Mouse (Mus musculus): ENCODE results near the gene Slc28a3. TPM values are rescaled to one million over a fixed set of nuclear protein-coding genes. Genes with fewer than 3 reads are reported as not detected.
A peak's percentile ranks its signal among the peaks of the same experiment; 100 is the strongest.

Slc28a3 gene
- polyA plus RNA-seq, 1 experiment from 2014 or later, result 0.05 TPM

DNA sequence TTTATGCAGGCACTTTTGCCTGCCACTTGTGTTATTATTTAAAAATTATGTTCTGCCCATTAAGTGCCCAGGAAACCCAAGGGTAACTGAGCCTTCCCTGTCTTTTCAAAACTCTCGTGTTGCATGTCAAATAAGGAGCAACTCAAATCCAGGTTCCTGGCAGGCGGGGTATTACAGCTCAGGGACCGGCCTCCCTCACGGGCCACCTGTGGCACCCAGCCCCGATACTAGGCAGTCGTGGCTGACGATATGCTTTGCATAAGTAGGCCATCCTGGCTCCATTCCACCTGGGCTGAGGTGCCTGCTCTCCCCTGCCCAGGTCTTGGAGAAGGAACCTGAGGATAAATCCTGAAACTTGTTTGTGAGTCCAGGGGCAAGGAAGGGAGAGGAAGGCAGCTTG, 618 bp downstream of the Slc28a3 start:
- 26% methylated on average over 7 of the region's 7 CpGs for WGBS
- Histone ChIP-seq H3K9me3 (no peaks in the 10 kb centered on the region), H3K4me1 (replicated peaks) (0 out of 2 replicates have a peak, but pooled peaks cover 7% of the 10 kb centered on the region), H3K4me3 (no peak overlapping the region), H3K4me2 (no peak overlapping the region), H3K36me3 (no peaks in the 10 kb centered on the region), H3K27me3 (peaks cover 19% of the 10 kb centered on the region), H3K27ac (no peak overlapping the region), H3K9ac (no peak overlapping the region)
- ATAC-seq (ENCODE audit: low FRiP score), result no peak

GRCm38 (mm10) chr13:58601201-58601855, 9.3 kb downstream of the Slc28a3 start:
- H3K4me3 ChIP-seq, result no peak overlapping the region
- 63% methylated on average over 10 of the region's 10 CpGs for WGBS
- no peak overlapping the region for H3K4me2 ChIP-seq
- no peak for ATAC-seq (ENCODE audit: low FRiP score)
- H3K36me3 ChIP-seq, result no peaks in the 10 kb centered on the region
- H3K9me3 ChIP-seq, result no peaks in the 10 kb centered on the region
- H3K4me1 ChIP-seq (replicated peaks), result no peaks in the 10 kb centered on the region; the same call in 1 of the 2 replicates
- no peak overlapping the region for H3K27ac ChIP-seq
- H3K9ac ChIP-seq, result no peak overlapping the region
- no peaks in the 10 kb centered on the region for H3K27me3 ChIP-seq

DNA sequence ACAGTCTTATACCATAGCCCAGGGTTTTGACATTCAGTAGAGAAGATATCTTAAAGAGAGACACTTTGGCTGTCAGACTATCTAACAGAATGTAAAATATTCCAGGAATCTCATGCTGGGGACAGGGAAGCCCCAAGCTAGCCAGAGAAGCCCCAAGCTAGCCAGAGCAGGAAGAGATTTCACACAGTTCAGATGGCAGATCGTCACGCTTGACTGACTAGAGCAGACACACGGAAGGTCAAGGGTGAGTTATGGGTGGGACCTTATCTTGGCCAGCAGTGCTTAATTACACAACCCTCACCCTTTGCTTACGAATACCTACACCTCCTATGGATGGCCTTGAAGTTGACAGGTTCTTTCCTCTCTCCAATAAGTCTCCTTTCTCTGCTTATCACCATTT, 12.1 kb downstream of the Slc28a3 start:
- H3K9me3 ChIP-seq, result no peaks in the 10 kb centered on the region
- no peak overlapping the region for H3K4me3 ChIP-seq
- no peaks in the 10 kb centered on the region; the same call in 1 of the 2 replicates for H3K4me1 ChIP-seq (replicated peaks)
- no peak overlapping the region for H3K27ac ChIP-seq
- H3K27me3 ChIP-seq, result no peaks in the 10 kb centered on the region
- H3K36me3 ChIP-seq, result no peaks in the 10 kb centered on the region
- WGBS, result 68% methylated on average over 4 of the region's 4 CpGs
- H3K4me2 ChIP-seq, result no peak overlapping the region
- no peak overlapping the region for H3K9ac ChIP-seq
- ATAC-seq (ENCODE audit: low FRiP score), result no peak

- H3K4me2 ChIP-seq, result no peak overlapping the region
- 0 out of 2 replicates have a peak, but pooled peaks cover 5% of the 10 kb centered on the region for H3K4me1 ChIP-seq (replicated peaks)
- ATAC-seq (ENCODE audit: low FRiP score), result no peak
- H3K9me3 ChIP-seq, result no peaks in the 10 kb centered on the region
- 34% methylated on average over 7 of the region's 7 CpGs for WGBS
- H3K36me3 ChIP-seq, result no peaks in the 10 kb centered on the region
- peaks cover 4% of the 10 kb centered on the region; the same call in 1 of the 2 replicates for H3K27me3 ChIP-seq
- no peak overlapping the region for H3K27ac ChIP-seq
- no peak overlapping the region for H3K4me3 ChIP-seq
- H3K9ac ChIP-seq, result no peak overlapping the region
Measured at GRCm38 (mm10) chr13:58593129-58593528, 17.5 kb downstream of the Slc28a3 start.

GRCm38 (mm10) chr13:58591912-58592311, 18.8 kb downstream of the Slc28a3 start:
- peaks cover 4% of the 10 kb centered on the region; the same call in 1 of the 2 replicates for H3K27me3 ChIP-seq
- no peak overlapping the region for H3K9ac ChIP-seq
- no peak overlapping the region for H3K4me2 ChIP-seq
- 87% methylated on average over 7 of the region's 7 CpGs for WGBS
- no peak for ATAC-seq (ENCODE audit: low FRiP score)
- H3K4me3 ChIP-seq, result no peak overlapping the region
- H3K27ac ChIP-seq, result no peak overlapping the region
- H3K9me3 ChIP-seq, result no peaks in the 10 kb centered on the region
- 0 out of 2 replicates have a peak, but pooled peaks cover 5% of the 10 kb centered on the region for H3K4me1 ChIP-seq (replicated peaks)
- no peaks in the 10 kb centered on the region for H3K36me3 ChIP-seq

GRCm38 (mm10) chr13:58590630-58591029, 20.0 kb downstream of the Slc28a3 start:
- no peak overlapping the region for H3K27ac ChIP-seq
- no peak overlapping the region for H3K4me2 ChIP-seq
- H3K9me3 ChIP-seq, result no peaks in the 10 kb centered on the region
- no peaks in the 10 kb centered on the region for H3K36me3 ChIP-seq
- 0 out of 2 replicates have a peak, but pooled peaks cover 5% of the 10 kb centered on the region for H3K4me1 ChIP-seq (replicated peaks)
- peaks cover 4% of the 10 kb centered on the region; the same call in 1 of the 2 replicates for H3K27me3 ChIP-seq
- no peak for ATAC-seq (ENCODE audit: low FRiP score)
- no peak overlapping the region for H3K4me3 ChIP-seq
- WGBS, result 45% methylated on average over 6 of the region's 6 CpGs
- no peak overlapping the region for H3K9ac ChIP-seq

DNA sequence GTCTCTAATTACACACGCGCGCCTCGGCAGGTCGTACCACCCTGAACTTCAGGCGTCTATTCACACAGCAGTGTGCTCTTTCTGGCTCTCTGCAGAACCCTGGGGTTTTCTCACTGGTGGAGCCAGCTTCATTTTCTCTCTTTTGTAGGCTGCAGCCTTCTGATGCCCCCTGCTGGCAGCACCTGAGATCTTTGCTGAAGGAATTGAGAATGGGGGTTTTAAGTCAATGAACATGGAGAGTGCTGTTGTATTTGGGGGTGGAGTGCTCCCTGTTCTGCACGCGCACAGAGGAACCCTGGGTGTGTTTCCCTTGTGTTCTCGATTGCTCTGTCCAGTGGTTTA, 21.2 kb downstream of the Slc28a3 start:
- WGBS, result 6% methylated on average over 9 of the region's 9 CpGs
- peak overlapping the region; percentile 41 for H3K4me2 ChIP-seq
- H3K27me3 ChIP-seq, result peaks cover 4% of the 10 kb centered on the region; the same call in 1 of the 2 replicates
- H3K27ac ChIP-seq, result 0 out of 2 replicates have a peak overlapping the region, but pooled peaks have one; percentile 10
- ATAC-seq (ENCODE audit: low FRiP score), result peak; percentile 75
- peak overlapping the region; percentile 59 for H3K9ac ChIP-seq
- no peaks in the 10 kb centered on the region for H3K36me3 ChIP-seq
- H3K4me1 ChIP-seq (replicated peaks), result 0 out of 2 replicates have a peak, but pooled peaks cover 5% of the 10 kb centered on the region
- no peaks in the 10 kb centered on the region for H3K9me3 ChIP-seq
- no peak overlapping the region for H3K4me3 ChIP-seq

DNA sequence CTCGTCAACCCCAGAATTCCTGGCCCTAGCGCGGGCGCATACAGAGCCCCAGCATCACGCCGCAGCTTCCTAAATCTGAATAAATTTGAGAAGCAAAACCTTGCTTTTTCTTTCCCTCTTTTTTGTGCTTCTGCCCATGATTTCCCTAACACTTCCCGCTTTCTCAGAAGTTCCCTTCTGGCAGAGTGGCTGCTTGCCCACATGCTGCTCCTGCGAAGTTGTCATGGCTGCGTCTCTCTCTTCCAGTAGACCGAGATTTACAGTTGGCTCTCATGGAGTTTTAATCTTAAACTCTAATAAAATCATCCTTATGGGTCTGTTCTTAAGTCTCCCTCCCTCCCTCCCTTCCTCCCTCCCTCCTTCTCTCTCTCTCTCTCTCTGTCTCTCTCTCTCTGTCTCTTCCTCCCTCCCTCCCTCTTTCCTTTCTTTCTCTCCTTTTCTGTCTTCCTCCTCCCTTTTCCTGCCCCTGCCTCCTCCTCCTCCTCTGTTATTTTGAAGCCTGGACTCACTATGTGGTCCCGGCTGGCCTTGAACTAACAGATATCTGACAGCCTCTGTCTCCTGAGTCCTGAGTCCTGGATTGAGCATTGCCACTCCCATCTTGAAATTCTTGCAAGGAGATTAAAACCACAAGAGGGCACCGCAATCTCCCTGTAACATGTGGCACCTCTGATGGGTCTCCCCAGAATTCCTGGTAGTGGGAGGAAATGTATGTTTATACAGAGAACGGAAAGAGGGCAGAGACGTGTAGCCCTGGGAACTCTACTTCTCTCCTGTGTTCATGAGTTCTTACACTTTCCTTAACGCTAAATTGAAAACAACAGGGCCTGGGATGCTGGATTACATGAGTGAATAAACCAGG, 21.8 kb downstream of the Slc28a3 start:
- peak; percentile 32; the same call in 1 of the 2 replicates for ATAC-seq (ENCODE audit: low FRiP score)
- Histone ChIP-seq H3K27me3 (peaks cover 4% of the 10 kb centered on the region; the same call in 1 of the 2 replicates), H3K27ac (no peak overlapping the region), H3K4me2 (peak overlapping the region; percentile 41), H3K36me3 (no peaks in the 10 kb centered on the region), H3K9ac (peak overlapping the region; percentile 59), H3K9me3 (no peaks in the 10 kb centered on the region), H3K4me1 (replicated peaks) (0 out of 2 replicates have a peak, but pooled peaks cover 5% of the 10 kb centered on the region), H3K4me3 (no peak overlapping the region)
- 61% methylated on average over 15 of the region's 15 CpGs for WGBS

- WGBS, result 88% methylated on average over 7 of the region's 7 CpGs
- no peak for ATAC-seq (ENCODE audit: low FRiP score)
- Histone ChIP-seq H3K9ac (no peak overlapping the region), H3K9me3 (no peaks in the 10 kb centered on the region), H3K27ac (no peak overlapping the region), H3K4me1 (replicated peaks) (0 out of 2 replicates have a peak, but pooled peaks cover 5% of the 10 kb centered on the region), H3K27me3 (peaks cover 4% of the 10 kb centered on the region; the same call in 1 of the 2 replicates), H3K36me3 (no peaks in the 10 kb centered on the region), H3K4me3 (no peak overlapping the region), H3K4me2 (no peak overlapping the region)
Measured at GRCm38 (mm10) chr13:58587962-58588361, 22.7 kb downstream of the Slc28a3 start.

GRCm38 (mm10) chr13:58566181-58566580, 44.5 kb downstream of the Slc28a3 start:
- H3K4me3 ChIP-seq, result no peak overlapping the region
- H3K36me3 ChIP-seq, result no peaks in the 10 kb centered on the region
- no peaks in the 10 kb centered on the region for H3K4me1 ChIP-seq (replicated peaks)
- no peaks in the 10 kb centered on the region for H3K9me3 ChIP-seq
- no peak for ATAC-seq (ENCODE audit: low FRiP score)
- H3K4me2 ChIP-seq, result no peak overlapping the region
- no peaks in the 10 kb centered on the region for H3K27me3 ChIP-seq
- no peak overlapping the region for H3K27ac ChIP-seq
- WGBS, result 92% methylated on average over 9 of the region's 9 CpGs
- H3K9ac ChIP-seq, result no peak overlapping the region

DNA sequence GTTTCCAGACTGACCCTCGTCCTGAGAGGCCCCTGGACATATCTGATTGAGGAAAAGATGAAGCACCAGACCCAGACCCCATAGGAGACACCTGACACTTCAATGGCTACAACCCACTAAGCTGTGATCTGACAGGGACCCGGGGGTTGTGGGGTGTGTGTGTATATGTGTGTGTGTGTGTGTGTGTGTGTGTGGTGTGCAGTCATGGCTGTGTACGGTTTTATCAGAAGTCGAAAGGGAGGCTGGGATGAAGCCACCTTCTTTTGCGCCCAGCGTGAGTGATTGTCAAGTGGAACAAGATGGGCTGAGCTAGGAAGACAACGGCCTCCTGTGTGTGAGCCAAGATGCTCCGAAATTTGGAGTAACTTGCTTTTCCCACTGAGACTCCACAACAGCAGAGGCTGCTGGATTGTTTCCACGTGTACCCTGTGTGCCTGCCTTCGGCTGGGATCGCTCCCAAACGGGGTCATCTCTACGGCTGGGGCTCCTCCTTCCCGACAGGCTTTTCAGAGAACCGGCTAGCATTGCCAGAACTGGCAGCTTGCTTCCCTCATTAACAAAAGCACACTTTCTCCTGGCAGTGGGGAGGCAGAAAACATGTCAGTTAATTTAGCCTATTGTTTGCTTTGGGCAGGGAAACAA, 50.1 kb downstream of the Slc28a3 start:
- no peaks in the 10 kb centered on the region for H3K9me3 ChIP-seq
- H3K27ac ChIP-seq, result 0 out of 2 replicates have a peak overlapping the region, but pooled peaks have one; percentile 35
- H3K27me3 ChIP-seq, result no peaks in the 10 kb centered on the region
- H3K36me3 ChIP-seq, result no peaks in the 10 kb centered on the region
- no peak overlapping the region for H3K4me2 ChIP-seq
- ATAC-seq (ENCODE audit: low FRiP score), result peak; percentile 72
- H3K4me3 ChIP-seq, result no peak overlapping the region
- H3K9ac ChIP-seq, result no peak overlapping the region
- 66% methylated on average over 15 of the region's 15 CpGs for WGBS
- peaks cover 4% of the 10 kb centered on the region; the same call in 1 of the 2 replicates for H3K4me1 ChIP-seq (replicated peaks)

DNA sequence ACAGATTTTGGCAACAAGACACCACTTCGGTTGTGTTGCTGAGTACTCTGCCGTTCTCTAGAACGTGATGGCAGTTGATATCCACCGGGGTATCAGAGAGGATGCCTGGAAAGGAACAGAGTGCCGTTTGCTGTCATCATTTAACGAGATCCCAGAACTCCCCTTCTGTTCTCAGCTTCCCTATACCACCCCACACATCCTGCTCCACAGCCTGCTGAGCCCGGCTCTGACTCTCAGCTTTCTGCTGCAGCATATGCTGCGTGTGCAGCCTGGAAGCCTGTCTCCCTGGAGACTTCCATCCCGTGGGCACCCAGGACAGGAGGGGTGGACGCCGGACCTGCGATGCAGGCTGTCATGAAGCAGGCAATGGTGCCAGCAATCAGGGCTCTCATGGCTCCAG, 52.5 kb downstream of the Slc28a3 start:
- H3K27me3 ChIP-seq, result no peaks in the 10 kb centered on the region
- H3K36me3 ChIP-seq, result no peaks in the 10 kb centered on the region
- H3K4me1 ChIP-seq (replicated peaks), result peaks cover 4% of the 10 kb centered on the region; the same call in 1 of the 2 replicates
- no peak overlapping the region for H3K4me2 ChIP-seq
- H3K27ac ChIP-seq, result no peak overlapping the region
- H3K4me3 ChIP-seq, result no peak overlapping the region
- no peak for ATAC-seq (ENCODE audit: low FRiP score)
- 83% methylated on average over 12 of the region's 12 CpGs for WGBS
- no peaks in the 10 kb centered on the region for H3K9me3 ChIP-seq
- H3K9ac ChIP-seq, result no peak overlapping the region
